Mouse (Mus musculus): ENCODE measurements around the gene Car9.

GRCm38 (mm10) chr4:43530581-43530980 is 23.8 kb downstream of the Car9 start:
- TF ChIP-seq POLR2A (IDR thresholded peaks at IDR 0.05; ENCODE audit: insufficient read depth, low read depth, low read length): no peak
- no peak for TF ChIP-seq CTCF (IDR thresholded peaks at IDR 0.05; ENCODE audit: insufficient read depth, low read depth, low read length)

Data from olfactory bulb, adult 2 months (tissue).